Mouse (Mus musculus) spleen, postnatal 14 days (tissue): Measurements from ENCODE around the gene Stxbp2.

ENCODE experiments used
- DNase-seq, 2 experiments: peaks; one replicate each; pipeline ENCODE4 v3.0.0; 2021 to 2022; ENCODE audit warnings: low spot score in 2 of 2

Gene Stxbp2

GRCm38 (mm10) chr8:3682435-3682834 lies 51.7 kb downstream of the Stxbp2 start:
- DNase-seq, result no peak

DNA sequence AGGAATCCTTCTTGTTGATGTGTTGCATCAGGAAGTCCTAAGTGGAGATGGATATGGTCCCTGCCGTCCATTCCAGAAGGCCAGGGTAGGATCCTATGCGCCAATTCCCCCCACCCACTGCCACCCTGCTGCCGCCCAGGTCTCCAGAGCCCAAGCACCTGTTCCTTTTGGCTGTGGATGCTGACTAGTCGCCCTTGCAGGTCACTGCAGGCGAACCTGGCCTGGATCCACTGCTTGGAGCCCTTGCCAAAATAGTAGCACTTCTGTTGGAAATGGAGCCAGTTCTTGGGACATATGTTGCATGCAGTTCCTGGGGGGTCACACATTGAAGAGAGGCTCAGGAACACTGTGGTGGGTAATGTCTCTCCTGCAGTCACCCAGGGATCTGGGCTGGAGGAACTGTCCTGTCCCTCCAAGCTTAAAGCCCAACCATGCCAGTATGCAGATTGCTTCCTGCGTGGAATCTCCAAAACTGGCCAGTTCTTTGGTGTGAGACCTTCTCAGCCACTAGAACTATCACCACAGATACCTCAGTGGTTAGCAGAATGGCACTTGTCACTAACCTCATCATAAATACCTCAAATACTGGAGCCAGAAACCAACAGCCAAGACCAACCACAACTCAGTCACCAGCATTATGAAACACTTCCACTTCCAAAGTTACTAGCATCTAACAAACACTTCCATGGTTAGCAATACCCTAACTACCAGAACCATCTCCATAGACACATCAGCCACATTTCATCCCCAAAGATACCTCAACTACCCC lies 52.8 kb downstream of the Stxbp2 start:
- no peak for DNase-seq

DNA sequence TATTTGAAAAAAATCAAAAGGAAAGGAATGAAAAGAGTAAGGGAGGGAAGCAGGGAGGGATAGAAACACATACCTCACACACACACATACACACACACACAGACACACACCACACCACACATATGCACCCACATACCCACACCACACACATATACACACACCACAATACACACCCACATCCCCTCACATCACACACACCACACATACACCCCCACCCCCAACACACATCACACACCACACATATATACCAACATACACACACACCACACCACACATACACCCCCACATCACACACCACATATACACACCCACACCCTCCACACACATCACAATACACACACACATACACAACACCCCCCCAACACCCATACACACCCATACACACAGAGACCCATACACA lies 53.8 kb downstream of the Stxbp2 start:
- DNase-seq, result no peak

GRCm38 (mm10) chr8:3685422-3685821 lies 54.7 kb downstream of the Stxbp2 start:
- DNase-seq, result no peak

DNA sequence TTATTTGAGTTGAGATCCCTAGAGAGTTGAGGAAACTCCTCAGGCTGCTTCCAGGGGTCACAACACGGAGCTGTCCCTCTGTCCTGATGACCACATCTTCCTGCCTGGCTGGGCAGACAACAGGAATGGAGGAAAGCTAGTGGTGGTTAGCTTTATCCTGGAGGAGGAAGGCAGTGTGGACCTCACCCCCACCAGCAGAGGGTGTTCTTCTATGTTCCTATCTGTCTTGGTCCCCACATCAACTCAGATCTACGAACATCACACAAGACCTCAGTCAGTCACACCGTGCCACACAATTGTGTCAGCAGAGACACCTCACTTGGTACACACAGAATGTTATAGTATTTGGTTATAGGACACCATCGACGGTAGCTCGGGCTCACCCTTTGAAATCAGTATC lies 56.8 kb downstream of the Stxbp2 start:
- DNase-seq, result no peak

DNA sequence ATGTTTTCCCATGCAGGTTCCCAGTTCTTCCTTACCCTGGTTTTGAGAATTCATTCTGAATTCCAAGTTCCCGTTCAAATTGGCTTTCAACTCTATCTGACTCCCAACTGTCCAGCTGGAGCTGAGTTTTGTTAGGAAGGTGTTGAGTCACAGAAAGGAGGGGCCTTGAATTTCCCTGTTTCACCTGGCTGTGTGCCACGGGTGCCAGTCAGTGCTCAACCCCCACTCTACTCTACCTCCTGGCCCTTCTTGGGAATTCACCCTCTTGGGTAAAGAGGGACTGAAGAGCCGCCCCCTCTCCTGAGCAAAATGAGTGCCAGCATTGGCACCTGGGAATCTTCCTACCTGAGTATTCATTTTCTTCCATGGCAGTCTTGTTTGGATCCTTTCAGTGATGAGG lies 60.0 kb downstream of the Stxbp2 start:
- no peak for DNase-seq
